Mouse (Mus musculus) lung, postnatal 0 days (tissue): ENCODE data around the gene Slc12a1.

Experiments
- CTCF ChIP-seq: IDR thresholded peaks from 2 replicates; pipeline ENCODE4 v1.5.1; 2016; ENCODE audit warnings: antibody characterized with exemption, mild to moderate bottlenecking
- EP300 ChIP-seq: IDR thresholded peaks from 2 replicates; pipeline ENCODE4 v1.6.1; 2016; ENCODE audit warnings: antibody characterized with exemption, mild to moderate bottlenecking, control low read depth

DNA sequence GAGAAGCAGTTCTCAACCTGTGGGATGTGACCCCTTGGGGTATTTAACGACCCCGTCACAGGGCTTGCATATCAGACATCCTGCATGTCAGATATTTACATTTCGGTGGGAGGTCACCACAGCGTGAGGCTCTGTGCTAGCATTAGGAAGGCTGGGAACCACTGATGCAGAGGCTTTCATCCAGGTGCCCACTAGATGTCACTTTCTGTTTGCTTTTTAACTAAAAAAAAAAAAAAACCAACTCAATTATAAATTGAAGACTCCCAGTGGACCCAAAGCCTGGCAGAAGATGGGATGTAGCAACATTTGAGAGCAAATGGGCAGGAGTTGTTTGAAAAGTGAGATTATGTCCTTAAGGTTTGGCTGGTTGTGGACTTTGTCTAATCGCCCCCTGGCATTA, 110.8 kb downstream of the Slc12a1 start:
- TF ChIP-seq CTCF: peak; percentile 62
- TF ChIP-seq EP300: no peak
